Mouse (Mus musculus) midbrain, embryonic 14.5 days (tissue): ENCODE measurements around the gene Cnga1. TPM values are rescaled to one million over a fixed set of nuclear protein-coding genes. Genes with fewer than 3 reads are reported as not detected.

Experiments
- ATAC-seq: fragments of 200-750 bp; cut with Nextera tagmentation; 2 replicates; pipeline ENCODE4 v1.8.0; 2017; ENCODE audit warnings: moderate number of reproducible peaks, moderate library complexity; ENCODE audit not compliant: low FRiP score, low TSS enrichment
- DNase-seq: peaks from one replicate; pipeline ENCODE4 v3.0.0-alpha.2; 2015
- H3K27ac ChIP-seq: fragments of 300-500 bp; sonication (generic); replicated peaks from 2 replicates; pipeline ENCODE4 v1.5.1; 2014; ENCODE audit warnings: mild to moderate bottlenecking, low read depth, low read length, moderate library complexity
- H3K27me3 ChIP-seq: fragments of 300-500 bp; sonication (generic); 2 replicates; pipeline ENCODE4 v1.6.1; 2014; ENCODE audit warnings: low read length, control low read depth, mixed read lengths; ENCODE audit not compliant: control insufficient read depth, insufficient read depth
- H3K36me3 ChIP-seq: fragments of 300-500 bp; sonication (generic); 2 replicates; pipeline ENCODE4 v1.6.1; 2014; ENCODE audit warnings: low read length, control low read depth; ENCODE audit not compliant: control insufficient read depth, insufficient read depth
- H3K4me1 ChIP-seq: fragments of 300-500 bp; sonication (generic); 2 replicates; pipeline ENCODE4 v1.6.1; 2014; ENCODE audit warnings: mild to moderate bottlenecking, antibody characterized with exemption, low read length, control low read depth; ENCODE audit not compliant: control insufficient read depth, insufficient read depth
- H3K4me2 ChIP-seq: fragments of 300-500 bp; sonication (generic); 2 replicates; pipeline ENCODE4 v1.6.1; 2014; ENCODE audit warnings: mild to moderate bottlenecking, low read length, moderate library complexity
- H3K4me3 ChIP-seq: fragments of 300-500 bp; sonication (generic); replicated peaks from 2 replicates; pipeline ENCODE4 v1.5.1; 2014; ENCODE audit warnings: low read depth, low read length
- H3K9ac ChIP-seq: fragments of 300-500 bp; sonication (generic); replicated peaks from 2 replicates; pipeline ENCODE4 v1.6.1; 2014; ENCODE audit warnings: mild to moderate bottlenecking, low read length, moderate library complexity
- H3K9me3 ChIP-seq: fragments of 300-500 bp; sonication (generic); 2 replicates; pipeline ENCODE4 v1.6.1; 2016; ENCODE audit warnings: low read length, control low read depth, mixed read lengths; ENCODE audit not compliant: control insufficient read depth
- WGBS: fragments of 180-500 bp; shearing (Covaris S2); extraction: QIAGEN DNeasy Blood & Tissue Kit; methylation state at CpG from one replicate; pipeline ENCODE4 v1.1.7; 2014; 5-methylcytosine and 5-hydroxymethylcytosine counted together
- polyA plus RNA-seq: library from polyadenylated mRNA; unstranded; fragments of >200 nt; fragmentation: Nextera tagmentation; extraction: Ambion mirVana; gene quantifications from 2 replicates; pipeline ENCODE4 v1.2.1, GENCODE M21; 2014

Cnga1 gene
- polyA plus RNA-seq, 1 experiment from 2014 or later: 0.12 TPM

GRCm38 (mm10) chr5:72664854-72665253 is 20.8 kb upstream of the Cnga1 start:
- Histone ChIP-seq H3K4me3 (no peak overlapping the region), H3K36me3 (no peaks in the 10 kb centered on the region), H3K9ac (no peak overlapping the region), H3K4me1 (no peaks in the 10 kb centered on the region), H3K4me2 (no peak overlapping the region), H3K27me3 (no peaks in the 10 kb centered on the region), H3K27ac (no peak overlapping the region), H3K9me3 (no peaks in the 10 kb centered on the region)
- no peak for DNase-seq
- no peak for ATAC-seq
- WGBS: 57% methylated on average over 3 of the region's 3 CpGs

- no peaks in the 10 kb centered on the region for H3K9me3 ChIP-seq
- DNase-seq (no peak), ATAC-seq (no peak)
- no peaks in the 10 kb centered on the region for H3K27me3 ChIP-seq
- H3K27ac ChIP-seq: no peak overlapping the region
- no peak overlapping the region for H3K4me2 ChIP-seq
- 83% methylated on average over 5 of the region's 5 CpGs for WGBS
- H3K36me3 ChIP-seq: no peaks in the 10 kb centered on the region
- H3K4me1 ChIP-seq: no peaks in the 10 kb centered on the region
- H3K4me3 ChIP-seq: no peak overlapping the region
- no peak overlapping the region for H3K9ac ChIP-seq
Measured at GRCm38 (mm10) chr5:72664126-72664525, 20.1 kb upstream of the Cnga1 start.

- H3K4me3 ChIP-seq: no peak overlapping the region
- no peaks in the 10 kb centered on the region for H3K4me1 ChIP-seq
- no peaks in the 10 kb centered on the region for H3K9me3 ChIP-seq
- no peak overlapping the region for H3K9ac ChIP-seq
- ATAC-seq (no peak), DNase-seq (no peak)
- no peak overlapping the region for H3K4me2 ChIP-seq
- H3K27ac ChIP-seq: no peak overlapping the region
- H3K36me3 ChIP-seq: no peaks in the 10 kb centered on the region
- WGBS: 89% methylated on average over 6 of the region's 6 CpGs
- no peaks in the 10 kb centered on the region for H3K27me3 ChIP-seq
Measured at GRCm38 (mm10) chr5:72661051-72661781, 17.1 kb upstream of the Cnga1 start.

GRCm38 (mm10) chr5:72658375-72658774 is 14.3 kb upstream of the Cnga1 start:
- no peaks in the 10 kb centered on the region for H3K36me3 ChIP-seq
- WGBS: 91% methylated on average over 13 of the region's 13 CpGs
- H3K4me3 ChIP-seq: no peak overlapping the region
- H3K4me2 ChIP-seq: no peak overlapping the region
- no peaks in the 10 kb centered on the region for H3K9me3 ChIP-seq
- H3K9ac ChIP-seq: no peak overlapping the region
- ATAC-seq (no peak), DNase-seq (no peak)
- H3K27ac ChIP-seq: no peak overlapping the region
- H3K4me1 ChIP-seq: no peaks in the 10 kb centered on the region
- no peaks in the 10 kb centered on the region for H3K27me3 ChIP-seq

GRCm38 (mm10) chr5:72656270-72656791 is 12.3 kb upstream of the Cnga1 start:
- H3K9me3 ChIP-seq: no peaks in the 10 kb centered on the region
- ATAC-seq (no peak), DNase-seq (no peak)
- no peaks in the 10 kb centered on the region for H3K36me3 ChIP-seq
- no peak overlapping the region for H3K9ac ChIP-seq
- no peaks in the 10 kb centered on the region for H3K4me1 ChIP-seq
- no peak overlapping the region for H3K4me2 ChIP-seq
- no peaks in the 10 kb centered on the region for H3K27me3 ChIP-seq
- H3K4me3 ChIP-seq: no peak overlapping the region
- WGBS: 80% methylated on average over 7 of the region's 7 CpGs
- H3K27ac ChIP-seq: no peak overlapping the region

- 73% methylated on average over 10 of the region's 10 CpGs for WGBS
- H3K4me3 ChIP-seq: no peak overlapping the region
- ATAC-seq (no peak), DNase-seq (no peak)
- H3K4me1 ChIP-seq: no peaks in the 10 kb centered on the region
- H3K27ac ChIP-seq: no peak overlapping the region
- H3K9me3 ChIP-seq: no peaks in the 10 kb centered on the region
- no peaks in the 10 kb centered on the region for H3K36me3 ChIP-seq
- H3K9ac ChIP-seq: no peak overlapping the region
- H3K4me2 ChIP-seq: no peak overlapping the region
- H3K27me3 ChIP-seq: no peaks in the 10 kb centered on the region; the same call in 1 of the 2 replicates
Measured at GRCm38 (mm10) chr5:72653068-72653674, 9.1 kb upstream of the Cnga1 start.

- ATAC-seq (no peak), DNase-seq (no peak)
- Histone ChIP-seq H3K9me3 (no peaks in the 10 kb centered on the region), H3K4me2 (no peak overlapping the region), H3K4me1 (no peaks in the 10 kb centered on the region; the same call in 1 of the 2 replicates), H3K27me3 (peaks cover 9% of the 10 kb centered on the region; the same call in 1 of the 2 replicates), H3K36me3 (no peaks in the 10 kb centered on the region), H3K27ac (no peak overlapping the region), H3K9ac (no peak overlapping the region), H3K4me3 (no peak overlapping the region)
- WGBS: 87% methylated on average over 9 of the region's 9 CpGs
Measured at GRCm38 (mm10) chr5:72648987-72649735, 5.1 kb upstream of the Cnga1 start.

GRCm38 (mm10) chr5:72647958-72648595 is 4.0 kb upstream of the Cnga1 start:
- Histone ChIP-seq H3K27ac (no peak overlapping the region), H3K9ac (peak overlapping the region; percentile 37), H3K9me3 (no peaks in the 10 kb centered on the region), H3K4me3 (peak overlapping the region; percentile 48), H3K4me2 (peak overlapping the region; percentile 78), H3K27me3 (peaks cover 9% of the 10 kb centered on the region; the same call in 1 of the 2 replicates), H3K36me3 (no peaks in the 10 kb centered on the region), H3K4me1 (no peaks in the 10 kb centered on the region; the same call in 1 of the 2 replicates)
- 8% methylated on average over 18 of the region's 18 CpGs for WGBS
- ATAC-seq (0 out of 2 replicates have a peak, but pooled peaks have one; percentile 43), DNase-seq (no peak)
